Mouse (Mus musculus) embryonic facial prominence, embryonic 14.5 days (tissue): ENCODE results near the gene Greb1. TPM values are rescaled to one million over a fixed set of nuclear protein-coding genes. Genes with fewer than 3 reads are reported as not detected.
A peak's percentile ranks its signal among the peaks of the same experiment; 100 is the strongest.

ENCODE experiments used
- ATAC-seq: fragments of 200-750 bp; cut with Nextera tagmentation; 2 replicates; pipeline ENCODE4 v1.8.0; 2017; ENCODE audit warnings: low read depth, moderate number of reproducible peaks, moderate TSS enrichment
- DNase-seq: peaks from one replicate; pipeline ENCODE4 v3.0.0-alpha.2; 2015; ENCODE audit warnings: low spot score
- H3K27ac ChIP-seq: fragments of 300-500 bp; sonication (generic); replicated peaks from 2 replicates; pipeline ENCODE4 v1.5.1; 2014; ENCODE audit warnings: low read depth, mild to moderate bottlenecking, low read length, moderate library complexity
- H3K27me3 ChIP-seq: fragments of 300-500 bp; sonication (generic); replicated peaks from 2 replicates; pipeline ENCODE4 v1.6.1; 2014; ENCODE audit warnings: low read length; ENCODE audit not compliant: control insufficient read depth, insufficient read depth
- H3K36me3 ChIP-seq: fragments of 300-500 bp; sonication (generic); 2 replicates; pipeline ENCODE4 v1.6.1; 2014; ENCODE audit warnings: low read length, mixed read lengths; ENCODE audit not compliant: control insufficient read depth, insufficient read depth
- H3K4me1 ChIP-seq: fragments of 300-500 bp; sonication (generic); 2 replicates; pipeline ENCODE4 v1.6.1; 2014; ENCODE audit warnings: antibody characterized with exemption, low read length; ENCODE audit not compliant: control insufficient read depth, insufficient read depth
- H3K4me2 ChIP-seq: fragments of 300-500 bp; sonication (generic); 2 replicates; pipeline ENCODE4 v1.6.1; 2014; ENCODE audit warnings: low read depth, mild to moderate bottlenecking, low read length, moderate library complexity, mixed read lengths
- H3K4me3 ChIP-seq: fragments of 300-500 bp; sonication (generic); 2 replicates; pipeline ENCODE4 v1.5.1; 2014; ENCODE audit warnings: low read depth, mild to moderate bottlenecking, low read length
- H3K9ac ChIP-seq: fragments of 300-500 bp; sonication (generic); 2 replicates; pipeline ENCODE4 v1.6.1; 2014; ENCODE audit warnings: low read depth, mild to moderate bottlenecking, low read length, moderate library complexity, mixed read lengths
- H3K9me3 ChIP-seq: fragments of 300-500 bp; sonication (generic); 2 replicates; pipeline ENCODE4 v1.6.1; 2016; ENCODE audit warnings: low read length; ENCODE audit not compliant: control insufficient read depth
- WGBS: fragments of 180-500 bp; shearing (Covaris S2); extraction: QIAGEN DNeasy Blood & Tissue Kit; methylation state at CpG from one replicate; pipeline ENCODE4 v1.1.7; 2014; 5-methylcytosine and 5-hydroxymethylcytosine counted together
- microRNA-seq: library from miRNA; unstranded; fragments of <30 nt; microRNA quantifications from one replicate; pipeline ENCODE4, GENCODE M21; 2016; ENCODE audit warnings: borderline number of aligned reads
- polyA plus RNA-seq: library from polyadenylated mRNA; unstranded; fragments of >200 nt; fragmentation: Nextera tagmentation; extraction: Ambion mirVana; gene quantifications from 2 replicates; pipeline ENCODE4 v1.2.1, GENCODE M21; 2014

Gene Greb1
- polyA plus RNA-seq, 1 experiment from 2014 or later, result 1.3 TPM

DNA sequence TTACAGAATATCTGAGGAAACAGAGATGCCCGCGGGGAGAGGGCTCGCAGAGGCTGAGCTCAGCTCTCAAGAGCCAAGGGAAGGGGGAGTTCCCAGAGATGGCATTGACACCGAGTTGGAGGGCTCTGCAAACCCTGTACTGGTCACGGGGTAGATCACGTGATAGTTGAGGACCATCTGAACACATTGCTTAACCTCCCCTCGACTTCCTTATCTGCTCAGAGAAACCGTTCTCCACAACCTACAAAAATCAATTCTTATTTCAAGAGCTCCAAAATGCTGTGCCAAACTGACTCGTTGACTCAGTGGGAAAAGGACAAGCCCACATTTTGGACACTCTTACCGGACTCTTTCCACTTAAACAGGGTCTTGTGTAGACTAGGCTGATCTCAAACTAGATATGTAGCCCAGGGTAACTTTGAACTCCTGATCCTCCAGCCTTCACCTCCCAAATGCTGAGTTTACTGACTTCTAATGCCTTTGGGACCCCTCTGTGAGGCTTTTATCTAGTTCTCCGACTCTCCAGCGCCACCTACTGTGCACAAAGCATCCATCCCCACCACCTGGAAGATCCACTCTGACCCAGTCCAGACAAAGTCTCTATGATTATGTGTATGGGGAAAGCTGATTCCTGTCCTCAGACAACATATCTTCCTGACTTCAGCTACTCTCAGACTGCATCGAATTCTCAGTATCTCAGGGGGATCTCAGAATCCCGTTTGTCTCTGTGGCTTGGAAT is 166.4 kb downstream of the Greb1 start:
- Histone ChIP-seq H3K4me3 (no peak overlapping the region), H3K36me3 (no peaks in the 10 kb centered on the region), H3K9ac (no peak overlapping the region), H3K27ac (no peak overlapping the region), H3K4me1 (no peaks in the 10 kb centered on the region), H3K27me3 (no peaks in the 10 kb centered on the region), H3K4me2 (no peak overlapping the region), H3K9me3 (no peaks in the 10 kb centered on the region)
- ATAC-seq (peak; percentile 26), DNase-seq (peak; percentile 52)
- 51% methylated on average over 14 of the region's 14 CpGs for WGBS

DNA sequence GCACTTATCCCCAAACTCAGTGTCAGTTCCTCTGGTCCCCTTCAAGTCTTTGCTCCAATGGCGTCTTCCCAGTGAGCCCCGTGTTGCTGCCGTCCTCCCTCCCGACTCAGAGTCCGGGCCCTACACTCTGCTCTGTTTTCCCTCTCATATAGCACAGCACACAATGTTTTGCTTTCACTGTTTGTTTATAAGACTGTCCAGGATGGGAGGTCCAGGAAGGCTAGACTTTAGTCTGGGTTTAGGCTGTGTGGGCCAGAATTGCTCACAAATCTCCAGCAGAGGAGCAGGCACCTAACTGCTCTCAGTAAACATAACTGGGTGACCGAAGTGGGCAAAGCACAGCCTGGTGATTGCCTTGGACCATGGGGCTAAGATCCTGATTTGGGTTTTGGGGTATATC is 167.5 kb downstream of the Greb1 start:
- no peaks in the 10 kb centered on the region for H3K27me3 ChIP-seq
- H3K9me3 ChIP-seq, result no peaks in the 10 kb centered on the region
- no peak overlapping the region for H3K4me3 ChIP-seq
- H3K36me3 ChIP-seq, result no peaks in the 10 kb centered on the region
- H3K4me1 ChIP-seq, result no peaks in the 10 kb centered on the region
- WGBS, result 71% methylated on average over 6 of the region's 6 CpGs
- no peak for ATAC-seq
- no peak overlapping the region for H3K4me2 ChIP-seq
- H3K9ac ChIP-seq, result no peak overlapping the region
- H3K27ac ChIP-seq, result no peak overlapping the region
- no peak for DNase-seq

DNA sequence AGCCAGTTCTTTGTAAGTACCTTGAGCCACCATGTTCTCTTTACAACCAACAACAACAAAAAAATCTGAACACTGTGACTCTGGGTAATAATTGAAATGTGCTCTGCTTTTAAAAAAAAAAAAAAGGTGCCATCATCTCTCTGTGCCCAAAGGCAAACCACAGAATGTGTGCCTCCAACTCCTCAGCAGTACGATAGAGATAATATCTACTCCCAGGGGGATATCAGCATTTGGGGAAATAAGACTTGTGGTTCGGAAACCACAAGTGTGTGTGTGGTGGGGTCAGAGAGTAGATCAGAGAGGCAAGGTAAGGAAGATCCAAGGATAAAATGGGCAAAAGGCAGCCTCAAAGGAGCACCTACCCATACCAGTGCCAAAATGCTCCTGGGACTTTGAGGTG is 169.3 kb downstream of the Greb1 start:
- Histone ChIP-seq H3K9ac (no peak overlapping the region), H3K9me3 (no peaks in the 10 kb centered on the region), H3K4me2 (no peak overlapping the region), H3K4me3 (no peak overlapping the region), H3K4me1 (no peaks in the 10 kb centered on the region), H3K27me3 (no peaks in the 10 kb centered on the region), H3K27ac (no peak overlapping the region), H3K36me3 (no peaks in the 10 kb centered on the region)
- 52% methylated on average over 2 of the region's 2 CpGs for WGBS
- no peak for ATAC-seq
- no peak for DNase-seq

DNA sequence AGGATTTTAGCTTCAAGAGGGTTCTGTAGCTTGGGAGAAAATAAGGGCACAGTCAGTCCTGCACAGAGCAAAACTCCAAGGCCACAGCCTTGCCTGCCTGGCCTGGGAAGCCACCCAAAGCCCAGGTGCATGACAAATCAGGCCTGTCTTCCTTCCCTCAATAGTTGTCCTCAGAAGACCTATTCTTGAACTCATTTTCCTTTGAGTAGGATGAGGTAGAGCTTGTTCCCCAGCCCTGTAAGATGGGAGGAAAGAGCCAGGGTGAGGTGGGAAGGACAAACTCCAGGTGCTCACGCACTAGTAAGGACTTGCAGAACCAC is 169.9 kb downstream of the Greb1 start:
- Histone ChIP-seq H3K27ac (no peak overlapping the region), H3K4me1 (no peaks in the 10 kb centered on the region), H3K36me3 (no peaks in the 10 kb centered on the region), H3K9ac (no peak overlapping the region), H3K4me3 (no peak overlapping the region), H3K9me3 (no peaks in the 10 kb centered on the region), H3K4me2 (no peak overlapping the region), H3K27me3 (no peaks in the 10 kb centered on the region)
- DNase-seq (no peak), ATAC-seq (no peak)
- 81% methylated on average over 1 of the region's 1 CpGs for WGBS

DNA sequence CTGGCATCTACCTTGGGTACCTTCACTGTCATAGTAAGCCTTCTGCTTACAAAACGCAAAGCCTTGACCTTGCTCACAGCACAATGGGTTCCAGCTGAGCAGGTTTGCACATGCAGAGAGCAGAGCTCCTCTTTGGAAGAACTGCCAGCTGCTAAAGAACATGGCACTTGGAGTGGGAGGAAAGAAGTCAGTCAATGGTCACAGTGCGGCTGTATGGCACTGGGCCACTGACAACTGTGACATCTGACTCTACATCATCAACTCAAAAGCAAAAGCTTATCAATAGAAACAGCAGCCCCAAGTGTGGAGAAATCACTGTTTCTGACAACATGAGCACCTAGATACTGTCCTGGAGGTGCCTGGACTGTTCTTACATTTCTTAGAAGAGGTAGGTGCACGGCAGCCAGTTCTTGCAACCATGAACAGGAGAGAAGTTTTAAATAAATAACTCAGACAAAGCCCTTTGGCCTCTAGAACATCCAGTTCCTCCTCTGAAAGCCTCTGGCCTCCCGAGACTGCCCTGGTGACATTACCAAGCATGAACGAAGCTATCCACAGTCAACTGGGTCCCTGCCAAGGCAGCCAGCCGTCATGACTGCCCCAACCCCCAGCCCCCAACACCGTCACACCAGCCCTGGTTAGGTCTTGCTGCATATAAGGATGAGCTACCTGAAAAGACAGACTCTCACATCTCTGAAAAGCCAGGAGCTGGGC is 170.4 kb downstream of the Greb1 start:
- Histone ChIP-seq H3K4me1 (no peaks in the 10 kb centered on the region), H3K27ac (no peak overlapping the region), H3K27me3 (no peaks in the 10 kb centered on the region), H3K4me2 (no peak overlapping the region), H3K9me3 (no peaks in the 10 kb centered on the region), H3K9ac (no peak overlapping the region), H3K4me3 (no peak overlapping the region), H3K36me3 (no peaks in the 10 kb centered on the region)
- 64% methylated on average over 7 of the region's 7 CpGs for WGBS
- DNase-seq, result no peak
- ATAC-seq, result no peak

Small RNA genes lying within 50 kb of the gene (microRNA-seq; reads per million reads assigned to microRNA genes)
- not detected for gene Gm44305

Other genes starting within 250 kb of the Greb1 start
- gene Lpin1, start 189.9 kb downstream of the Greb1 start, polyA plus RNA-seq, result 7.1 and 7.5 TPM in 2 replicates
- 0.22 TPM in 1 of 2 replicates, not detected in the other for gene Ntsr2, start 147.5 kb downstream of the Greb1 start, polyA plus RNA-seq
- gene E2f6, start 10.1 kb upstream of the Greb1 start, polyA plus RNA-seq, result 51.9 and 54.3 TPM in 2 replicates
- gene Rock2, start 94.0 kb upstream of the Greb1 start, polyA plus RNA-seq, result 19.6 and 23.5 TPM in 2 replicates
- 12.3 and 13.1 TPM in 2 replicates for gene Pqlc3, start 199.5 kb upstream of the Greb1 start, polyA plus RNA-seq
- 1.7 and 3.8 TPM in 2 replicates for gene 2410004P03Rik, start 210.8 kb upstream of the Greb1 start, polyA plus RNA-seq